Mouse (Mus musculus) forelimb bud, embryonic 11.5 days (tissue): ENCODE measurements at regions not wholly inside any gene's neighbourhood (a gene's known extent, or its start where the extent isn't known, plus 50 kb on each side); places are given as distances from the start of the nearest gene placed in this dataset.

Experiments
- DNase-seq: peaks from one replicate; pipeline ENCODE4 v3.0.0-alpha.2; 2012; ENCODE audit warnings: low read depth, low spot score

DNA sequence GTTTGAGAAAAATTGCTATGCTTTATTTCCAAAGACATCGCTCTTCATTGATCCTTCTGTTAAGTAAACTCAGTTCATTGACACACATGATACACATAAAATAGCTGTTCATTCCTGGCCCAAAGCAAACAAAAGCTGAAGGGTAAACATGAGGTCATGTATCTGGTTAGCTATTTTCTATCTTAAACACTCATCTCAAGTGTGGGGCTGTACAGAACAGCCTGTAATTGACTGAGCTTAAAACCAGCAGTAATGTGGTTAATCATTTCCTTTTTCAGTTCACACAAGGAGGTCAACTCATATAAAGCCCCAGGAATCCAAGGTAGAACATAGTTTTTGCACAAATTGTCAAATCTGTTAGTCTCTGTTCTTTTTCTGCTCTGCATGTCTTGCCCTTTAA is 94.5 kb downstream of the Cldn17 start:
- DNase-seq = no peak

DNA sequence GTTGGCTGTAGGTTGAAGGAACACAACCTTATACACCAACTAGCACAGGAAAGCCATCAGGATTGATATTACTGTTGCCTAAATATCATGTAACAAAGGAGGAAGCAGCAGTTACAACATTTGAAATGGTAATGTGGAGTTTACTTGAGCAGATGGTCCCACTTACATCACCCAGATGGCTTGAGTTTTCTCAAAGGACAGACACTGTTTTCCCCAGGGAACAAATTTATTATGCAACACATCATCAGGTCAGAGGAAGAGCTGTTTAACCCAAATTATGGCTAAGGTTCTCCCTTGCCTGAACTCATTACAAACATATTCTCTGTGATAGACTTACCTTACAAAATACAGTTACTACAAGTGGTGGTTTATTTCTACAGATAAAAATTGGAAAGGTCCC is 98.6 kb downstream of the Cldn17 start:
- DNase-seq = no peak

DNA sequence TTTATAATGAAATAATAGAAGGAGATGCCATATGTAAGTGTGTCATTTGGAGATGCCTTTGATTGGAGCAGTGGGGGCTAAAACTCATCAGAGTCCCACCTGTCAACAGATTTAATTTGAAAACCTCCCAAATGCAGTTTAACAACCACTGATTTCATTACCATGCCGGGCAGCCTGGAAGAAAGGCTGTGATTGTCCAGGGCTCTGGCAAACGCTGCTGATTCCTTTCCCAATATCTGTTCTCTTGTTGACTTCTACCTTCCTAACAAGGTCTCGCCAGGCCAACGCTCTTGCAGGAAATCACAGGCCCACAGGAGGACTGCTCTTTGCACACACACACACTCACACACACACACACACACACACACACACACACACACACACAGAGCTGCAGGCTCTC is 102.4 kb downstream of the Cldn17 start:
- DNase-seq = no peak

DNA sequence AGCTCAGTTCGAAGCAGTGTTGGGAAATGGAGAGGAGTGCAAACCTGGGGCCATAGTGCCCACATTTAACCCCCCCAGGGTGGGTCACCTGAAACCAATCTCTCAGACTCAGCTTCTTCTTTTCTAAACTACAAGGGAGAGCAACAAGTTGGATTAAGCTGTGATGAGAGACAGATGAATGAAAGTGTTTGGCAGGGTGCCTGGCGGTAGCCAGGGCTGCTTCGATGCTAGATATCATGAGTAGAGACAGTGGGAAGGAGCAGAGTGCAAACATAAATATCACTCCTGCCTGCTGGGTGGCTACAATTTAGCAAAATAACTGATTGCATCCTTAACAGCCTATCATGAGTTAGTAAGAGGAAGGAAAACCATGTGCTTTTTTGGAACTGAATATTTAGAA is 106.9 kb downstream of the Cldn17 start:
- no peak for DNase-seq

DNA sequence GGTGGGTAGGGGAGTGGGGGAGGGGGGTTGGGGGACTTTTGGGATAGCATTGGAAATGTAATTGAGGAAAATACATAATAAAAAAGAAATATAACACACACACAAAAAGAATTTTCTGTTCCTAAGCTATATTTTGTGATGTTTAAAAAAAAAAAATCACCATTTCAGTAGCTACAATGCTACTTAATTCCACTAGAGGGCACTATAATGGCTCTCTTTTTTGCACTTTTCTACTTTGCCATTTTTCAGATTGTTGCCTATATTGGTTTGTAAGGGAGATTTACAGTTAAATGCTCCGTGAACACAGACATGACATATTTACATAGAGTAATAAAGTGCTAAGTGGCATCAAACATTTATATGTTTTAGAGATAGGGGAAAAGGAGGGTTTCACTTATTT is 102.7 kb upstream of the Grik1 start:
- DNase-seq = no peak

DNA sequence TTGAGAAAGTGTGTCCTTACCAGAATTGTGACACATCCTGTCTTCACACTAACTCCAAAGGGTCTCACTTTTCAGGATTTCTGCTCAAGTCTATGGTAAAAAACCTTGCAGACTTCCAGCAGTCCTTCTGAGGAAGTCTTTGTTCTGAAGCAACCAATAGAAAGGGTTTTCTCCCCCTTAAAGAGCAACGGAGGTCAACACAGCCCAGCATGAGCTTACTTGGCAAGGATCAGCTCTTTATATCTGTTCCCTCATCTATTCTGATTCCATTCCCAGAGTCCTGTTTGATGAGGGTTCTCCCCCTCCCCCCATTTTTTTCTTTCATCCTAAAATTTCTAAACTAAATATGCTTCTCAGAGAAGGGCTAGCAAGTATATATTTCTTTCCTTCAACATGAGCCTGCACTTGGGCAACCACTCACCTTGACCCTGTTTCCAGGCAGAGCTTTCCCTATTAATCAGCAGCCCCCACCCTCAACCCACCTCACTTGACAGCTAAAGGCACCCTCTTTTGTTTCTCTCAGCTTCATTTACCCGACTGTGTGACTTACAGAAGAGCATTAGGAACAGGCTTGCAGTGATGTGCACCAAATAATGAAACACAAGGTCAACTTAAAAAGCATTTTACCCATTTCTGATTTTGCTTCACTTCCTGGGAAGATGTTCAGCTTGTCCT is 91.7 kb upstream of the Grik1 start:
- no peak for DNase-seq

DNA sequence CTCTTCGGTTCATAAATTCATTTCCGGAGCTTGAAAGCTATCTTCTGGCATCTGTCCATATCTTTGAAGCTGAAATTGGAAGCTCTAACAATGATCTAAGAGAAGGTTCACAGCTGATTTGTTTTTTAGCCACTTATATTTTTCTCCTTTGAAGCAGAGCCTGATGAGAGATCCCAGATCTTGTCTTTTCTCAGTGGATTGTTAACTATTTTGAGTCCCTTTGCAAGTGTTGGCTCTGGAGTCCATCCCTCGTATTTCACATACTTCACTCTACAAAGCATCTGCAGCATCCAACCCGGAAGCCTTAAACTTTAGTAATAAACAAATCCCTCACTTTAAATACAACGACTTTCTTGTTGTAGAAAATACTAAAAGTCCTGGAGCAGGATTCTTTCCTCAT is 85.6 kb upstream of the Grik1 start:
- no peak for DNase-seq

DNA sequence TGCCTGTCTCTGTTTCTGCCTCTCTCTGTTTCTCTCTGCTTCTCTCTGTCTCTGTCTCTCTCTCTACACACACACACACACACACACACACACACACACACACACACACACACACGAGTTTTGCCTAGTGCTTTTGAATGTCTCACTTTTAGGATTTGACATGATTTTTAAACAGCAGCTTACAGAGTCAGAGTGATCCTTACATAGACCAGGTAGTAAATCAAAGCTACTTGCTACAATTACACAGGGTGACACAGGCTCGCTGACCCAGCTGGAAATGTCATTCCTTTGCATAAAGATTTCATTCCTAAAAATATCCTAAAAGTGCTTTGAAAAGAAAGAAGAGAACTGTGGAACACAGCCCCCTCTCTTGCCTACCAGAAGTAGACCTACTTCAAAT is 84.5 kb upstream of the Grik1 start:
- DNase-seq = no peak

DNA sequence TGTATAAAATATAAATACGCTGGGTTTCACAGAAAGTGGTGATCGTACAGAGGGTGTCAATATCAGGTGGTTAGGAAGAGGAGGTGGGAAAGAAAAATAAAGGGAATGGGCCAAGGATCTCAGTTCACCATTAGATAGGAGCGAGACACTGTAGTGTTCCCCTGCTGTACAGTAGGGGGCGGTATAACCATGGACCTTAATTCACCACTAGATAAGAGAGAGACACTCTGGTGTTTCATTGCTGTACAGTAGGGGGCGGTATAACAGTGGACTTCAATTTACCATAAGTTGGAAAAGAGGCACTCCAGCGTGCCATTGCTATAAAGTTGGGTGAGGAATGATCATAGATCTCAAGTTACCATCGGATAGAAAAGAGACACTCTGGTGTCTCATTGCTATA is 82.0 kb upstream of the Grik1 start:
- DNase-seq = peak; percentile 82

DNA sequence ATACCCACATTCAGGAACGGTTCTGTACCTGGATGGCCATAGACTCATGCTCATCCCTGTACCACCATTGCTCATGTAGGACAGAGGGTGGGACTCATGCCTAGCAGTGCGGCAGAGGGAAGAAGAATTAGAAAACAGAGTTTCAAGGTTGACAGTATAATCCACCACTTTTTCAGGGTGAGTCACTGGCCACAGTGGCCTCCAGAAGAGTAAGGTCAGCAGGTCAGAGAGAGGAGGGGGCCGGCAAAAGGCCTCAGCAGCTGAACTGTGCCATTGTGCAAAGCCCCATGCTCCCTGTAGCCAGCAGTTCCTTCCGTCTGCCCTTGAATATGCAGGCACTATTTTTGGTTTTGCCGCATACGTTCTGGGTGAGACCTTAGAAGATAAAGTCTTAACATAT is 78.1 kb upstream of the Grik1 start:
- DNase-seq = no peak

DNA sequence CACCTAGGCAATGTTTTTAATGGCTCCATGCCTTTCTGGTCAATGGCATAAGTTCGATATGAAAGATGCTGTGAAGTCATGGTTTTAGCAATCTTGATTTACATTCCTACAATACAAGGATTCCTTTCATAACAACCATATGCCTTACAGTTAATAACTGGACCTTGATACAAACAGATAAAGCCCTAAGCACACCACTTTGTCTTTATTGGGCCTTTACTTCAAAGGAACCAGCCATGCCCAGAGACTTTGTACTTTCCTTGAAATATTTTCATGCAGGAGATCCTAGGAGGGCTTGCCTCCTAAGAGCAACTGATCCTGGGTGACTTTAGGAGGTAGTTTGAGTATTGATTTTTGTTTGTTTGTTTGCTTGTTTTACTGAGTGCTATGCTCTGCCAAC is 77.1 kb upstream of the Grik1 start:
- no peak for DNase-seq

DNA sequence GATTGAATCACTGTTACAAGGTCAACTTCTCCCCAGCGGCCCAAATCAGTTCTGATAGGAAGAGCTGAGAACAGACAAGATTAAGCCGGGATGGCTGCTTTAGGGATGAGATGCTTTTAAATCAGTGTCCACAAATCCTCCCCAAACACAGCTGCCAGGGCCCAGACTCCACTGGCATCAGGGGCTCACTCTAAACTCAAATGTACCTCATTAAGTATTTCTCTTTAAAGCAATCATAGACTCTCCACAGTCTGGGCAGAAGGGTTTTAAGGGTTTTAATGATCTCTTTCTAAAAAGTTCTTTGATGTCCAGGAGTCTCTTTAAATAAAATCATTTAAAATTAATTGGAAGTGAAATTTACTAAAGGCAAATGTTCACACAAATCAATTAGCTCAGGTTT is 70.0 kb upstream of the Grik1 start:
- DNase-seq = no peak
